Mouse (Mus musculus) embryo, embryonic 11 days (tissue): ENCODE measurements around the gene Zic1.

Experiments
- DNase-seq: peaks from one replicate; pipeline ENCODE4 v3.0.0-alpha.2; 2015

The Zic1 gene

DNA sequence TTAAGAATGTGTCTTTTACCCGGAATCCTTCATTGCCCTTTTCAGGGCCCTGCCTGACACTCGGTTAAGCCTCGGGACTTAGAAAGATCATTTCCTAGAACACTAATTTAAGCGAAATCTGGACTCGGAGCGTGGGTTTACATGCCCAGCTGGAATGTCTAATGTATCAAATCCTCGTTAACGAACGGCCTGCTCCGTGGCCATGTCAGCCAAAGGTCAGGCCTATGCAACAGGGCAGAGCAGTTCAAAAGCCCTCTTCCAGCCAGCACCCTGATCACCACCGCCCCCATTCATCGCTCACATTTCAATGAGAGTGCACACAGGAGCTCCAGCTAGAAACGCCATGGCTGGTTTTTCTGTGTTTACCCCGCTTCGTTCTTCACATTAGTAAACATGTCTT, 12.8 kb downstream of the Zic1 start:
- DNase-seq = peak; percentile 72

DNA sequence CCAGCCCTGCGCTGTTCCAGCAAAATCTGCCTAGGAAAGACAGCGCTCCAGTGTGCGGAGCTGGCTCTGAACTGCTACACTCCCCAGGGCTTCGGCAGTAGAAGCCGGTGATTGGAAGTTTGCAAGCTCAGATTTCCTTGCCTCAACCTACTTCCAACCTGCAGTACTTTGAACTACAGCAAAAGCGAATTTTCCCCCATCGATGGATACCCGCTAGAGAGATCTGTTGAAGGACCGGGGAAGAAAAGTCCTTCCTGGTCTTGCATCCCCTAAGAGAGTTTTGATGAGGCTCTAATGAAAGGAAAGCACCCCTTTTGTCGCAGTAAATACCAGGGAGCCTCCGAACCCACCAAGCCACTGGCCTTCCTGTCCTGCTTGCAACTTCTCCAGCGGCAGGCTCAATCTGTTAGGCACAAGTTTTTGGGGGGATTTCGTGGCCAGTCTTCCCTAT, 13.6 kb downstream of the Zic1 start:
- DNase-seq = peak; percentile 58

DNA sequence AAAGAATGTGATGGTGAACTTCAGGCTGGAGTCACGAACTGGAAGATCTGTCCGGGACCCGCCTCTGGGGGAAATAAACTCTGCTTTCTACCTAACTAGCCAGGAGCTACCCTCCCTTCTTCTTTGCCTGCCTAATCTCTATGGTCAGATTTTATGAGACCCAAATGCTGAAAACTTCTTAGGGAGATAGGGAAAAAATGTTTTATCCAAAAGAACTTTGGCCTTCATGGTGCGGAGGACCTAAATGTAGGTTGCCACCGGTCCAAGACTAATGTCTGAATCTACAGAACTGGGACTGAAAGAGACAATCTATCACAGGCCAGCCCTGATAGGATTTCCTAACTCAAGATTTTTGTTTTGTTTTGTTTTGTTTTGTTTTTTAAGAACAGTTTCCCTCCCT, 14.2 kb downstream of the Zic1 start:
- peak; percentile 41 for DNase-seq

DNA sequence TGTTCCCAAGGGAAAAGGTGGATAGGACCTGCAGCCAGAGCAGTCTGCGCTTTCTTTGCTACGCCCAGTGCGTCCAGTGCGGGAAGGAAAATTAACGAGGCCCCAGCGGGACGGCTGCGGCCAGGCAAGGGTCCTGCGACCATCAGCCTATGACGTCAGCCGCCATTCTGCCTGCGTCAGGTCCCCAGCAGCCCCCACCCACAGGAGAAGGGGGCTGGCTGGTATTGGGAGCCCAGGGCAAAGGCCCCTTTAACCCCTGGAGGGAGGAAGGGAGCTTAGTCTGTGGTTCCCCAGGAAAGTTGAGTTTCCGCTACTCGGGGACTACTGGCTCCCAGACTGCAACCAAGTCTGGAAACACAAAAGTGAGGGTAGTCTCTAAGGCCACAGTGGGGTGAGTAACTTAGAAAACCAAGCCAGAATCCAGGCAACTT, 14.7 kb downstream of the Zic1 start:
- peak; percentile 73 for DNase-seq

DNA sequence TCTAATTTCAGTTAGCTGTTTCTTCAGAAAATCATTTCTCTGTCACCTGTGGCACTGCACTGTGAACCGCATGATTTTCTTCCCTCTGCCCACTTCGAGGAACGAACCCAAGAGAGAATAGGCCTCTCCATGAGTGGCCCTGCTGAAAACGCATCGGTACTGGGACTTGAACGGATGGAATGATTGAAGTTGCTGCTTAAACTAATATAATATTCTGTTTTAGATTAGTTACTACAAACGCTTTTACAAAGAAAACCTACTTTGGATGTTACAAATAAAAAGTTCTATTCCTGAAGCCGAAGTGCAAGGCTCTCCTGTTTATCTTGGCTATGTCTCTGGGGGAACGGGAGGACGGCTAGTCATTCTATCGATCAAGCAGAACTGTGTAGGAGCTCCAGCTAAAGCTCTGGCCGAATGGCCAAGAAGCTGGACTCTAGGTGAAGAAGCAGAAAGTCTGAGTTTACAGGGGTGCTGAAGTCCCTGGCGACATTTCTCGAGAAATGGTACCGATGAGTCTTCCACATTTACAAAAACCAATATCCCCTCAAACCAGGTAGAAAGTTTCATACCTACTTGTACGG, 15.3 kb downstream of the Zic1 start:
- peak; percentile 52 for DNase-seq

DNA sequence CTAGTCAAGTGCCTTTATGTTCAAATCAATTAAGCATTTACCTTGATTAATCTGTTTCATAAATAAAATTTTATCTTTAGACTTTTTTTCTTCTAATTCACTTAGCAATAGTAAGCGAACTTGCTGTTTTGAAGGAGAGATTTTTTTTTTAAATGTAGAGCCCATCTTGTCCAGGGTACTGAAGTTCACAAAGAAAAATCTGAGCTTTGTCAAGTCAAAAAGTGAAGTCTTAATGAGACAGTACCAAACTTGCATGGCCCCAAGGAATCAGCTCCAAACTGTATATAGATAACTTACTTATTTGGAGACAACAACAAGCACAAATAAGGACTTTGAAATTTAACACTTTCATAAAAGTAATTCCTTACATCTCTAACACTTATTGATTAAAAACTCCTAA, 16.9 kb downstream of the Zic1 start:
- DNase-seq = no peak

DNA sequence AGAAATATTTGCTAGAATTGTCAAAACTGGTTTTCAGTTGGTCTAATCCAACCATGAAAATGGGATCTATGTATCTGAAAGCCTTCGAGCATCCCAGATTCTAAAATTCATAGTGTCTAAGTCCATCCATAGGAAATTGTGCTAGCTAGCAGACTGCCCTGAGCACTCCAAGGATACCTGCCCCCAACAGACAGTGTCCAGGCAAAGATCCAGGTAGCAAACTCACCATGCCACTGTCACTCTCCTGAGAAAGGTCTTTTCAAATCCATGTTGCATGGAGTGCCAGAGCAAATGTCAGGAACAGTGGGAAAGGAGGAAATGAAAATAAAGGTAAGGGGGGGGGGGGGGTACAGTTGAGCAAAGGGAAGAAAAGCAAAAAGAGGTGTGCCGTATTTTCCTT, 18.0 kb downstream of the Zic1 start:
- no peak for DNase-seq
